Mouse (Mus musculus) midbrain, embryonic 10.5 days (tissue): ENCODE measurements at regions not wholly inside any gene's neighbourhood (a gene's known extent, or its start where the extent isn't known, plus 50 kb on each side); places are given as distances from the start of the nearest gene placed in this dataset.

Experiments
- DNase-seq: peaks from one replicate; pipeline ENCODE4 v3.0.0-alpha.2; 2017; ENCODE audit warnings: low spot score
- H3K27ac ChIP-seq: fragments of 300-500 bp; sonication (generic); replicated peaks from 2 replicates; pipeline ENCODE4 v1.5.1; 2016; ENCODE audit warnings: mild to moderate bottlenecking
- H3K27me3 ChIP-seq: fragments of 300-500 bp; sonication (generic); 2 replicates; pipeline ENCODE4 v1.6.1; 2016; ENCODE audit warnings: low read depth, mild to moderate bottlenecking; ENCODE audit not compliant: poor library complexity, severe bottlenecking
- H3K36me3 ChIP-seq: fragments of 300-500 bp; sonication (generic); 2 replicates; pipeline ENCODE4 v1.6.1; 2016; ENCODE audit warnings: mild to moderate bottlenecking, moderate library complexity
- H3K4me1 ChIP-seq: fragments of 300-500 bp; sonication (generic); 2 replicates; pipeline ENCODE4 v1.6.1; 2016
- H3K4me3 ChIP-seq: fragments of 300-500 bp; sonication (generic); 2 replicates; pipeline ENCODE4 v1.5.1; 2016; ENCODE audit warnings: mild to moderate bottlenecking, moderate library complexity
- H3K9me3 ChIP-seq: fragments of 300-500 bp; sonication (generic); replicated peaks from 2 replicates; pipeline ENCODE4 v1.6.1; 2016; ENCODE audit warnings: mild to moderate bottlenecking
- WGBS: fragments of 180-500 bp; shearing (Covaris S2); methylation state at CpG from one replicate; pipeline ENCODE4 v1.1.7; 2016; 5-methylcytosine and 5-hydroxymethylcytosine counted together

GRCm38 (mm10) chr8:40210871-40211270 is 464.0 kb upstream of the Adam24 start:
- 94% methylated on average over 4 of the region's 4 CpGs for WGBS
- Histone ChIP-seq H3K9me3 (no peaks in the 10 kb centered on the region), H3K4me1 (no peaks in the 10 kb centered on the region), H3K27ac (no peak overlapping the region), H3K4me3 (no peak overlapping the region), H3K27me3 (no peaks in the 10 kb centered on the region), H3K36me3 (no peaks in the 10 kb centered on the region)
- no peak for DNase-seq

DNA sequence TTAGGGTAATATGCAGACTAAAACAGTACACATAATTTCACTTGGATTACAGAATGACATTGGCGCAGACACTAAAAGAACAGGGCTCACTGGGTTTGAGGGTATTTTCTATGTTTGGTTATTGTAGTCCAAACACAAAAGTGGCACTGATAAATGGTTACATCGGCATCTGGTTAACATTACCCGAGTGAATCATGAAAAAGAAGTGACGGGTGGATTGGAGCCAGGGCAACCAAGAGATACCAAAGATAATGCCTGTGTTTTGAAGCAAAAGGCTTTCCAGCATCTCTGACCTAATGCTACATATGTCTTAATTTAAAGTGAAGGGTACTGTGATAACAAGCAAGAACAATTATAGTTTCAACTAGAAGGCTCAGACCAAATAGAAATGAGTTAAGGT is 451.4 kb upstream of the Adam24 start:
- Histone ChIP-seq H3K27me3 (no peaks in the 10 kb centered on the region), H3K27ac (no peak overlapping the region), H3K9me3 (no peaks in the 10 kb centered on the region), H3K4me1 (no peaks in the 10 kb centered on the region), H3K36me3 (no peaks in the 10 kb centered on the region), H3K4me3 (no peak overlapping the region)
- WGBS = 89% methylated on average over 4 of the region's 4 CpGs
- no peak for DNase-seq

GRCm38 (mm10) chr8:40227262-40227661 is 447.6 kb upstream of the Adam24 start:
- 71% methylated on average over 1 of the region's 1 CpGs for WGBS
- no peaks in the 10 kb centered on the region for H3K4me1 ChIP-seq
- no peaks in the 10 kb centered on the region for H3K9me3 ChIP-seq
- H3K27ac ChIP-seq = no peak overlapping the region
- DNase-seq = no peak
- no peaks in the 10 kb centered on the region for H3K27me3 ChIP-seq
- H3K4me3 ChIP-seq = no peak overlapping the region
- H3K36me3 ChIP-seq = no peaks in the 10 kb centered on the region
